Mouse (Mus musculus) WW6 (cell line): Measurements from ENCODE around the gene Clstn1.

Experiments
- DNase-seq: peaks from one replicate; pipeline ENCODE4 v3.0.0-alpha.2; 2013; ENCODE audit warnings: low read depth, low spot score

Clstn1 gene

GRCm38 (mm10) chr4:149567432-149568026 lies 18.7 kb upstream of the Clstn1 start:
- no peak for DNase-seq

DNA sequence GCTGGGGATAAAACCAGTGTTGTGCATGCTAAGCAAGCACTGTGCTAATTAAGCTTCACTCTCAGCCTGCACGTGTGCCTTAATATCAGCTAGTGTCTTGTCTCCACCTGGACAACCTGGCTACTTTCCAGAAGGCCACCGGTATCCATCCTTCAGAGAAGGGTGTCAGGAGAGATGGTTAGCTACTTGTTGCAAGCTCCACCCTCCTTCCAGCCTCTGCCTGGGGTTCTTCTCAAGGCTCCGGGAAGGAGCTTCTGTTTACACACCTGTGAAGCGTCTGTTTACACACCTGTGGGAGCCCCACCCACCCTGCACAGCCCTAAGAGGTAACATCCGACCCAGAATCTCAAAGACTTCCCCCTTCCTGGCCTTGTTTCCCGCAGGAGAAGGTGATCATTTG lies 17.6 kb upstream of the Clstn1 start:
- DNase-seq = no peak

- no peak for DNase-seq
Observed at GRCm38 (mm10) chr4:149569781-149570497, 16.3 kb upstream of the Clstn1 start.

- no peak for DNase-seq
Observed at GRCm38 (mm10) chr4:149570498-149570863, 15.8 kb upstream of the Clstn1 start.

DNA sequence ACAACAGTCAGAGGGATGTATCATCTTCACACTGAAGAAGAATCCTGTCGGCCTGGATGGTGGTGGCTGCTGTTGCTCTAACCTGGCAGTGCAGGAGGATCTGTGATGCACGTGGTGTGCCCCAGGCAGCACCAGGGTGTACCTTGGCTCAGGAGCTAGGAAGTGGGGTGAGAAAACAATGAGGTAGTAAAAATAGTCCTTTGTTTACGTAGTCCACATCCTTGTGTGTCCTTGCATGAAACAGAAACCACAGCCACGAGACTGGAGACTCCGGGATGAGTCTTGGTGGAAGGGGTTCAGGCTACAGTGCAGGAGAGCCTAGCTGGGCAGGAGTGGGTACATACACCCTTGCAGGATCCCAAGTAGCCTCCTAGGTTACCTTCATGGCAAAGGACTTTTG lies 15.1 kb upstream of the Clstn1 start:
- DNase-seq = no peak

DNA sequence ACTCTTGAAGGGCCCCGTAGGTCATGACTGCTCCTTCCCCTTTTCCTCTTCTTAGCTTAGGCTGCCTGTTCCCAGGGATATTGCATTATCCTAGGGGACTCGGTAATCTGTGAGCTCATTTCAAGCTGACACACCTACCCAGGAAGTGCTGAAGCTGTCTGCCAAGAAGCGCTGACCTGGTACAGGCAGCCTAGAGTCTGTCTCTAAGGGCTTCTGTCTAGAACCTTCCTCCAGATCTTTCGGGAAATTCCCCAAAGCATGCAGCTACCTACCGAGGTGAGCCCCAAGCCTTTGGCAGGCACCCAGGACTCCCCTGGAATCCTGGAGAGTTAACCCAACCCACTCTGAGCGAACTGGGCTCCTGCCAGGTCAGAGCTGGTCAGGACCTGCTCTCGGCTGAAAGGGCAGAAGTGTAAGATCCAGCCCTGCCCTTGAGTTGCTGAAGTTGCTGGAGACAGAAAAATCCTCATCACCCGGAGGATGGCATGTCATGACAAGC lies 14.6 kb upstream of the Clstn1 start:
- DNase-seq = no peak

GRCm38 (mm10) chr4:149572446-149572845 lies 13.8 kb upstream of the Clstn1 start:
- DNase-seq = no peak

GRCm38 (mm10) chr4:149572851-149573250 lies 13.4 kb upstream of the Clstn1 start:
- DNase-seq = no peak

GRCm38 (mm10) chr4:149574391-149574821 lies 11.9 kb upstream of the Clstn1 start:
- DNase-seq = no peak

GRCm38 (mm10) chr4:149576061-149576460 lies 10.2 kb upstream of the Clstn1 start:
- no peak for DNase-seq

DNA sequence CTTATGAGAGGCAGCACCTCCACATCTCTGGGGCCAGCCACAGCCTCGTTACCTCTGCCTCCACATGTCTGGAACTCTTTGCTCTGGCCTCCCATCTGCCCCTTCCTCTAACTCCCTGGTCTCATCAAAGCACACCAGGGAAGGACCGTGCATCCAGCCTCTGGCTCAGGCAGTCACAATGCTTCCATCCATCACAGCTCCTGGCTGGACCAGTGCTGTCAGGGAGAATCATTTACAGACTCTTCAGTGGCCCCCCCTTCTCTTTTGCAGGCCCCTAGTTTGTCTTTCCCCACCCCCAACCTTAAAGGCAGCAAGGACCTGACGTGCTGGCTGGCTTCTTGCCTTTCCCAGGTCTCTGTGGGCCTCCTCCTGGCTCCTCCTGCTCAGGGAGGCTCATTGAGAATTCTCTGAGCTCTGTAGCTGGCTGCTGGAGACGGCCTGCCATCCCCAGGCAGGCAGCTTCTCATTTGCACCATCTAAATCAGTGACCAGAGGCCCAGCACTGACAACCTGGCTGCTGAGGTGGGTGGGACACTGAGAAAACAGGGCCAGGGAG lies 9.2 kb upstream of the Clstn1 start:
- DNase-seq = no peak

DNA sequence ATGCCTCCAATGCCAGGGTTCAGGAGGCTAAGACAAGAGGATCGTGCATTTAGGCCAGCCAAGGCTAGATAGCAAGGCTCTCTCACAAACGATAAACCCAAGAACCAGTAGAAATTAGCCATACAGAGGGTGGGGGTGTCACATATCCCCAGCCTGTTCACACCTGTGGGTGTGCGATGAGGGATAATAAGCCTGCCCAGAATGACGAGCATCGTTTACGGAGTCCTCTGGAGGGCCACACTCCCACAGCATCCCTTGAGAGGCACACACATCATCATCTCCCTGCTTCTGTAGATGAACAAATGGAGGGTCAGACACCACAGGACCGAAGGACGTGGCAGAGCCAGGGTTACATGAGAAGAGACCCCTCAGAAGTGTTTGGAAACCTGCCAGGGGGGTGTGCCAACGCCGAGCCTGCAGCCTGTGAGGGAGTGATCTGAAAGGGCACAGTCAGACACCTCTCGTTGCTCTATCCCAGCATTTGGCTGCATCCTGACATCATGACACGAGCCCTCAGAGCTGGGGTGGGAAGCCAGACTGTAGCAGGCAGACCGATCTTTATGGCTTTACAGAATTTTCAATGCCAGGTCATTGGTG lies 8.1 kb upstream of the Clstn1 start:
- DNase-seq = no peak

- DNase-seq = no peak
Observed at GRCm38 (mm10) chr4:149578831-149579230, 7.4 kb upstream of the Clstn1 start.

GRCm38 (mm10) chr4:149585236-149585635 lies 1.0 kb upstream of the Clstn1 start:
- no peak for DNase-seq

DNA sequence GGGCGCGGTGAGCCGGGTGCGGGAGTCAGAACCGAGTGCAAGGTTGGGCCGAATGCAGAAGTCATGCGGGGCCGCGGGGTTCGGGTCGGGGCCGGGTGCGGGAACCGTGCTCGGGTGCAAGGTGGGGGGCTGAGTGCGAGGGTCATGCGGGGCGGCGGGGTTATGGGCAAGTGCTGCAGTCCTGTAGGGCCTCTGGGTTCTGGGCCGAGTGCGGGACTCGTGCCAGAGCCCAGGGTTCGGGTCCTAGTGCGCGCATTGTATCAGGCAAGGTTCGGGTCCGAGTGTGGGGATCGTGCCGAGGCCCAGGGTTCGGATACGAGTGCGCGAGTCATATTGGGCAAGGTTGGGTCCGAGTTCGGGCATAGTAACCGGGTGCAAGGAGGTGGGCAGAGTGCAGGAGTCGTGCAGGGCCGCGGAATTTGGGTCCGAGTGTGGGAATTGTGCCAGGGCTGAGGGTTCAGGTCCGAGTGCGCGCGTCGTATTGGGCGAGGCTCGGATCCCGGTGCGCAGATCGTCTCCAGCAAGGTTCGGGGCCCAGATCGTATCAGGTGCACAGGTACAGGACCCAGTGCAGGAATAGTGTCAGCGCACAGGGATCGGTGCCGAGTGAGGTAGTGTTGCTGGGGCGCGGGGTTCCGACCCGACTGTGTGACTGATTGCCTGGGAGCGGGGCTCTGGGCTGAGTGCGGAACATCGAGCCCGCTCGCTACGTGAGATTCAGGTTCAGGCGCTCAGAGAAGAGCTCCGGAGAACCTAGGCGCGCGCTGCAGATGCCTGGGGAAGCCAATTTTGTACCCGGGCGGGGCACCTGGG lies 721 bp downstream of the Clstn1 start:
- DNase-seq = no peak

DNA sequence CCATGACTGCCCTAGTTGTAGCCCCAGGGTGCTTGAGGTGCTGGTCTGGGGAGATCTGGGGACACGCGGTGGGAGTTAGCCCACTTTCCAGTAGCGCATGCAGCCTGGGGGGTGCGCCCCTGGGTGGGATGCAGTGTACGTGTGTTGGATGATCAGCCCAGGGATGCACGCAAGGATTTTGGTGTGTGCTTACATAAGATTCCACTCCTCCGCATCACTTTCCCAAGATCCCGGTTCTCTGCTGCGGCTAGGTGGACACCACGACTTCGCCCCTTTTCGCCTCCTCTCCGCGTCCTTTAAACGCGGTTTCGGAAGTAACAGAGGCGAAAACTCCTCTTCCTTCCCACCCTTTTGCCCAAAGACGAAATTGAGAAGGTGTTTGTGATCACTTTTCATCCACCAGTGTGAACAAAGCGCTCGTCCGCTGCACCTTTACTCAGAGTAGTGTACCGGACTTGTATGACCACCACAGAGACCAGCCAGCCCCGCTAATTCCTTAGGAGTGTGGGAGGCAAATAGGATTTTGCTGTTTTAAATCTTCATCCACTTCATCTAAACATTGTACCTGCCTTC lies 1.4 kb downstream of the Clstn1 start:
- no peak for DNase-seq

GRCm38 (mm10) chr4:149590200-149590599 lies 3.9 kb downstream of the Clstn1 start:
- DNase-seq = no peak

- DNase-seq = no peak
Observed at GRCm38 (mm10) chr4:149591486-149591885, 5.2 kb downstream of the Clstn1 start.

- no peak for DNase-seq
Observed at GRCm38 (mm10) chr4:149594913-149595581, 8.8 kb downstream of the Clstn1 start.

- DNase-seq = no peak
Observed at GRCm38 (mm10) chr4:149597641-149598208, 11.5 kb downstream of the Clstn1 start.

GRCm38 (mm10) chr4:149599549-149599948 lies 13.3 kb downstream of the Clstn1 start:
- DNase-seq = no peak
